Comparison of ENCODE assay signal across 8 mouse cellular contexts in the genomic region with DNA sequence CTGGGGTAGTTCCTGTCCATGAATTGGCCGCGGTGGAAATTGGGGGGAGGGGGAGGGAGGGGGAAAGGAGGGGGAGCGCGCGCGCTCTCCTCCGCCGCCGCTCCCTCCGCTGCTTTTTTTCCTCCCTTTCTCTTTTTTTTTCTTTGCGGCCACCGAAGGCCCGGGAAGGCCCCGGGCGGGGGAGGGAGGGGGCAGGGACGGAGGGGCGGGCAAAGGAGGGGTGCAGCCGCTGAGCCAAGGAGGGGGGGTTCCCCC. TPM values are rescaled to one million over a fixed set of nuclear protein-coding genes. Genes with fewer than 3 reads are reported as not detected.
DNase-seq lines count a peak whose midpoint lies in the region; ATAC-seq and TF ChIP-seq lines count a peak whose summit lies in the region.

TSS of gene Prr12 (minus strand) at position 20 of the 255 bp plus-strand sequence.

- ATAC-seq in neural tube, embryonic 13.5 days (ENCODE audit: low read depth) = no peak

- peaks cover 37% of the 10 kb centered on the region for H3K36me3 ChIP-seq in heart, embryonic 10.5 days
- H3K36me3 ChIP-seq in neural tube, embryonic 13.5 days = peaks cover 31% of the 10 kb centered on the region

- 0% methylated on average over 2 of the region's 18 CpGs for WGBS in heart, embryonic 10.5 days
- WGBS in neural tube, embryonic 13.5 days = 0% methylated on average over 11 of the region's 18 CpGs

- H3K27ac ChIP-seq in layer of hippocampus, adult 2 months = peak within 1 kb of the TSS; percentile 99
- peak within 1 kb of the TSS; percentile 98 for H3K27ac ChIP-seq in bone marrow macrophage, adult 2 months (ENCODE audit: insufficient read depth, low read depth, low read length)
- peak within 1 kb of the TSS; percentile 99 for H3K27ac ChIP-seq in heart, embryonic 10.5 days
- H3K27ac ChIP-seq in neural tube, embryonic 13.5 days (replicated peaks) = peak within 1 kb of the TSS; percentile 100

- no peaks in the 10 kb centered on the region for H3K27me3 ChIP-seq in heart, embryonic 10.5 days (ENCODE audit: insufficient read depth, poor library complexity, severe bottlenecking)
- no peaks in the 10 kb centered on the region for H3K27me3 ChIP-seq in neural tube, embryonic 13.5 days

- no peaks in the 10 kb centered on the region for H3K9me3 ChIP-seq in heart, embryonic 10.5 days
- no peaks in the 10 kb centered on the region for H3K9me3 ChIP-seq in neural tube, embryonic 13.5 days

- no peak for DNase-seq in layer of hippocampus, adult 2 months (ENCODE audit: low spot score in 2 of 2)
- DNase-seq in layer of hippocampus, adult 11-12 months (ENCODE audit: low spot score) = no peak
- DNase-seq in heart, embryonic 10.5 days (ENCODE audit: low spot score) = no peak
- DNase-seq in left cerebral cortex, postnatal 14 days (ENCODE audit: low spot score in 2 of 2) = no peak
- DNase-seq in spleen, postnatal 10 days (ENCODE audit: low spot score in 2 of 2) = no peak
- DNase-seq in cerebellum, adult 9-10 months = no peak

- TF ChIP-seq POLR2A in bone marrow macrophage, adult 2 months (IDR thresholded peaks at IDR 0.05; ENCODE audit: borderline replicate concordance, low read depth, low read length) = no peak

- peaks cover 4% of the 10 kb centered on the region for H3K4me1 ChIP-seq in bone marrow macrophage, adult 2 months (ENCODE audit: control insufficient read depth, insufficient read depth, low read length)
- H3K4me1 ChIP-seq in heart, embryonic 10.5 days = peaks cover 52% of the 10 kb centered on the region
- H3K4me1 ChIP-seq in neural tube, embryonic 13.5 days (replicated peaks) = peaks cover 32% of the 10 kb centered on the region

- H3K4me2 ChIP-seq in neural tube, embryonic 13.5 days = peak within 1 kb of the TSS; percentile 99

- H3K9ac ChIP-seq in neural tube, embryonic 13.5 days = peak within 1 kb of the TSS; percentile 94

- TF ChIP-seq CTCF in layer of hippocampus, adult 2 months (conservative IDR thresholded peaks at IDR 0.05) = no peak
- no peak for TF ChIP-seq CTCF in bone marrow macrophage, adult 2 months (IDR thresholded peaks at IDR 0.05; ENCODE audit: low read depth, low read length)

- intact Hi-C loops in left cerebral cortex, postnatal 14 days (cut with DNase I) = loop anchor here (5.0 kb wide), 1 partner anchor 35 kb away; the partner anchor contains the start of genes Rras and Scaf1

- H3K4me3 ChIP-seq in layer of hippocampus, adult 2 months = peak within 1 kb of the TSS; percentile 84
- peak within 1 kb of the TSS; percentile 94 for H3K4me3 ChIP-seq in bone marrow macrophage, adult 2 months (ENCODE audit: insufficient read depth, low read length)
- peak within 1 kb of the TSS; percentile 78 for H3K4me3 ChIP-seq in heart, embryonic 10.5 days
- peak within 1 kb of the TSS; percentile 89 for H3K4me3 ChIP-seq in neural tube, embryonic 13.5 days

RNA-seq across cellular contexts. Expression of gene Prr12, which starts in this region (rescaled TPM):
- total RNA-seq in layer of hippocampus, adult 2 months (2021) = 10 to 100 TPM; 77.6 to 81.4 TPM
- 19.3 and 22.5 TPM in 2 replicates for polyA plus RNA-seq in bone marrow macrophage, adult 2 months (2012; ENCODE audit: insufficient read depth, insufficient read length, missing spikeins)
- polyA plus RNA-seq in heart, embryonic 10.5 days (2016; fragmentation: Nextera tagmentation; extraction: Ambion mirVana) = 8.8 and 13.3 TPM in 2 replicates
- 10 to 100 TPM; 61.4 to 65.7 TPM for total RNA-seq in left cerebral cortex, postnatal 14 days (2021)
- 12.3 and 15.1 TPM in 2 replicates for polyA plus RNA-seq in neural tube, embryonic 13.5 days (2015; fragmentation: Nextera tagmentation; extraction: Ambion mirVana)
